Mouse (Mus musculus) heart, postnatal 0 days (tissue): ENCODE data around the gene Gsk3a. TPM values are rescaled to one million over a fixed set of nuclear protein-coding genes. Genes with fewer than 3 reads are reported as not detected.

ENCODE experiments used
- ATAC-seq: fragments of 200-750 bp; cut with Nextera tagmentation; 2 replicates; pipeline ENCODE4 v1.8.0; 2017; ENCODE audit warnings: low read depth, moderate number of reproducible peaks, moderate library complexity; ENCODE audit not compliant: insufficient read depth
- DNase-seq: peaks from one replicate; pipeline ENCODE4 v3.0.0-alpha.2; 2016; ENCODE audit warnings: low spot score
- H3K27ac ChIP-seq: fragments of 300-500 bp; sonication (generic); 2 replicates; pipeline ENCODE4 v1.5.1; 2014; ENCODE audit warnings: low read depth, mild to moderate bottlenecking
- H3K27me3 ChIP-seq: fragments of 300-500 bp; sonication (generic); 2 replicates; pipeline ENCODE4 v1.6.1; 2014; ENCODE audit warnings: low read length, mixed read lengths; ENCODE audit not compliant: control insufficient read depth, insufficient read depth
- H3K36me3 ChIP-seq: fragments of 300-500 bp; sonication (generic); replicated peaks from 2 replicates; pipeline ENCODE4 v1.6.1; 2014; ENCODE audit warnings: low read length, mixed read lengths; ENCODE audit not compliant: control insufficient read depth, insufficient read depth
- H3K4me1 ChIP-seq: fragments of 300-500 bp; sonication (generic); 2 replicates; pipeline ENCODE4 v1.6.1; 2014; ENCODE audit warnings: antibody characterized with exemption; ENCODE audit not compliant: control insufficient read depth, insufficient read depth
- H3K4me2 ChIP-seq: fragments of 300-500 bp; sonication (generic); 2 replicates; pipeline ENCODE4 v1.6.1; 2014; ENCODE audit warnings: low read depth, mild to moderate bottlenecking, low read length, moderate library complexity
- H3K4me3 ChIP-seq: fragments of 300-500 bp; sonication (generic); 2 replicates; pipeline ENCODE4 v1.5.1; 2014; ENCODE audit warnings: low read depth, low read length
- H3K9ac ChIP-seq: fragments of 300-500 bp; sonication (generic); replicated peaks from 2 replicates; pipeline ENCODE4 v1.6.1; 2014; ENCODE audit warnings: low read depth, low read length, mixed read lengths
- H3K9me3 ChIP-seq: fragments of 300-500 bp; sonication (generic); replicated peaks from 2 replicates; pipeline ENCODE4 v1.6.1; 2016; ENCODE audit warnings: low read length; ENCODE audit not compliant: control insufficient read depth
- CTCF ChIP-seq: IDR thresholded peaks from 2 replicates; pipeline ENCODE4 v1.5.1; 2016; ENCODE audit warnings: antibody characterized with exemption, control low read depth, low read depth
- EP300 ChIP-seq: IDR thresholded peaks from 2 replicates; pipeline ENCODE4 v1.6.1; 2016; ENCODE audit warnings: antibody characterized with exemption, low read depth
- WGBS: fragments of 180-500 bp; shearing (Covaris S2); extraction: QIAGEN DNeasy Blood & Tissue Kit; methylation state at CpG from one replicate; pipeline ENCODE4 v1.1.7; 2014; 5-methylcytosine and 5-hydroxymethylcytosine counted together
- polyA plus RNA-seq: library from polyadenylated mRNA; unstranded; fragments of >200 nt; fragmentation: Nextera tagmentation; extraction: Ambion mirVana; gene quantifications from 2 replicates; pipeline ENCODE4 v1.2.1, GENCODE M21; 2015
- total RNA-seq: library from RNA; depleted of rRNA; stranded (reverse); fragments of >200 nt; gene quantifications from 2 replicates; pipeline ENCODE4 v1.2.3, GENCODE M21; 2014; ENCODE audit warnings: low replicate concordance; rRNA removed

Gene Gsk3a
- total RNA-seq = 62.1 and 64.7 TPM in 2 replicates
- polyA plus RNA-seq = 5.3 and 5.9 TPM in 2 replicates

DNA sequence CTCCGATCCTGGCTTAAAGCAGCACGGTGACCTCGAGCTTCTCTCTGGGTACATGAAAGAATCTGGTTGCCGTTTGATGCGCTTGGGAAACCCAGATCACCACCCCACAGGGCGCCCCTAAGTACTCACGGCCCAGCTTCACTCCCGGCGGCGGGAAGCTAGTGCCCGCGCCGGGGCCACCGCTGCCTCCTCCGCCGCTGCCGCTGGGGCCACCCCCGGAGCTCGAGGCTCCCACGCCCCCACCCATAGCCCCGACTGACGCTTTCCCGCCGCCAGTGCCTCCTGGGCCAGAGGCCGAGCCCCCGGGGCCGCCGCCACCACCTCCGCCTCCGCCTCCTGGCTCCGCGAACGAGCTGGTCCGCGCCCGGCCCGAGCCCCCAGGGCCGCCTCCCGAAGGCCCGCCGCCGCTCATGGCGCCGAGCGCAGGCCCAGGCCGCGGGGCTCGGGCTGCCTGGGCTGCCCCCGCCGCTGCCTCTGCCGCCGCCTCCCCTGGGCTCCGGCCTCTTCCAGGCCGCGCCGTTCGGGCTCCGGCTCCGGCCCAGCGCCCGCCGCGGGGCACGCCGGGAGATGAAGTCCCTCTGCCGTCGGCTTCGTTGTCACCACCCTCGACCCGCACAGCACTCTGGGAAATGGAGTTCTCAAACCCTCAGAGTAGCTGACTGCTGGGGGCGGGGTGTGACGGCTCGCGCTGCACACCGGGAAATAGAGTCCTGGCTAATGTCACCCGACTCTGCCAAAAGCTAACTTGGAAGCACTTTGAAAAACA lies at the start of gene Gsk3a:
Gsk3a (minus strand) TSS at position 603 of the 766 bp plus-strand sequence.
- ATAC-seq = peak; percentile 83
- Histone ChIP-seq H3K9ac (peak within 1 kb of the TSS; percentile 97), H3K9me3 (no peaks in the 10 kb centered on the region), H3K27ac (peak within 1 kb of the TSS; percentile 95), H3K4me2 (peak within 1 kb of the TSS; percentile 69), H3K36me3 (peaks cover 18% of the 10 kb centered on the region), H3K4me3 (peak within 1 kb of the TSS; percentile 90), H3K27me3 (no peaks in the 10 kb centered on the region), H3K4me1 (peaks cover 16% of the 10 kb centered on the region)
- under 1% methylated on average over 52 of the region's 76 CpGs for WGBS
- peak; percentile 98 for DNase-seq
- no peak for TF ChIP-seq CTCF
- TF ChIP-seq EP300 = no peak

DNA sequence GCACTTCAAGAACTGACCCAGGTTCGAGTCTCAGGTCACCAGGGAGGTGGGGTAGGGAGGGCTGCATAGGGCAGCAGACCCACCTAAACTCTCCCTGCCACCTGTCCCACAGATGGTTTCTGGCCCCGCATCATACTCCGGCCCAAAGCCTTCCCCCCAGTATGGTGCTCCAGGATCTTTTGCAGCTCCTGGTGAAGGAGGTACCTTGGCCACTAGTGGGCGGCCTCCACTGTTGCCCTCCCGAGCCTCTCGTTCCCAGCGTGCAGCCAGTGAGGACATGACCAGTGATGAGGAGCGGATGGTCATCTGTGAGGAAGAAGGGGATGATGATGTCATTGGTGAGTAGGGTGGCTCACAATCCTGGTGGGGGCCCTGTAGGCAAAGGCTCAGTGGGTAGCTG lies 49.3 kb upstream of the Gsk3a start:
- no peaks in the 10 kb centered on the region for H3K27me3 ChIP-seq
- peaks cover 72% of the 10 kb centered on the region for H3K36me3 ChIP-seq
- TF ChIP-seq CTCF (peak; percentile 29; the same call in 1 of the 2 replicates), EP300 (no peak)
- H3K9me3 ChIP-seq = no peaks in the 10 kb centered on the region
- ATAC-seq = no peak
- H3K27ac ChIP-seq = no peak overlapping the region
- WGBS = 78% methylated on average over 8 of the region's 8 CpGs
- no peak overlapping the region for H3K4me3 ChIP-seq
- no peak for DNase-seq
- H3K4me2 ChIP-seq = no peak overlapping the region
- no peak overlapping the region for H3K9ac ChIP-seq
- peaks cover 18% of the 10 kb centered on the region for H3K4me1 ChIP-seq

DNA sequence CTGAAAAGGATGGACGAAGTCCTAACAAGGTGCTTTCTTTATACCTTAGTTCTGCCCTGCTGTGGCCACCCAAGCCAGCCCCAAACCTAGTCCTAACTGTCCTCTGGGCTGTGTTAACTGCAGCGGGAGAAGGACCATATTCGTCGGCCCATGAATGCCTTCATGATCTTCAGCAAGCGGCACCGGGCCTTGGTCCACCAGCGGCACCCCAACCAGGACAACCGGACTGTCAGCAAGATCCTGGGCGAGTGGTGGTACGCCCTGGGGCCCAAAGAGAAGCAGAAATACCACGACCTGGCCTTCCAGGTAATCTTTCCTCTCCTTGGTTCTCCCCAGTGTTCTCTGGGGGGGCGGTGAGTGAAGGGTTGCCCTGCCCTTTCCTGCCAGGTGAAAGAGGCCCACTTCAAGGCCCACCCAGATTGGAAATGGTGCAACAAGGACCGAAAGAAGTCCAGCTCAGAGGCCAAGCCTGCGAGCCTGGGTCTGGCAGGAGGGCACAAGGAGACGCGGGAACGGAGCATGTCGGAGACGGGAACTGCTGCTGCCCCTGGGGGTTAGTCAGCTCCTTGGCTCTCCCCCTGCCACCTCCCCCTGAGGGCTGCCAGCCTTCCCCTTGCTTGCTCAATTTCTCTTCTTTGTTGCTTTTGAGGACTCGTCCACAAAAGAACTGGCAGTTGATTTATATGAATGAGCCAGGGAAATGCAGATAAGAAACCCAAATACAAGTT lies 48.0 kb upstream of the Gsk3a start:
- Histone ChIP-seq H3K4me1 (peaks cover 28% of the 10 kb centered on the region), H3K27ac (no peak overlapping the region), H3K27me3 (no peaks in the 10 kb centered on the region), H3K4me2 (no peak overlapping the region), H3K9ac (no peak overlapping the region), H3K9me3 (no peaks in the 10 kb centered on the region), H3K4me3 (no peak overlapping the region), H3K36me3 (peaks cover 59% of the 10 kb centered on the region)
- no peak for TF ChIP-seq CTCF
- TF ChIP-seq EP300 = no peak
- WGBS = 89% methylated on average over 20 of the region's 20 CpGs
- ATAC-seq = no peak
- DNase-seq = no peak

DNA sequence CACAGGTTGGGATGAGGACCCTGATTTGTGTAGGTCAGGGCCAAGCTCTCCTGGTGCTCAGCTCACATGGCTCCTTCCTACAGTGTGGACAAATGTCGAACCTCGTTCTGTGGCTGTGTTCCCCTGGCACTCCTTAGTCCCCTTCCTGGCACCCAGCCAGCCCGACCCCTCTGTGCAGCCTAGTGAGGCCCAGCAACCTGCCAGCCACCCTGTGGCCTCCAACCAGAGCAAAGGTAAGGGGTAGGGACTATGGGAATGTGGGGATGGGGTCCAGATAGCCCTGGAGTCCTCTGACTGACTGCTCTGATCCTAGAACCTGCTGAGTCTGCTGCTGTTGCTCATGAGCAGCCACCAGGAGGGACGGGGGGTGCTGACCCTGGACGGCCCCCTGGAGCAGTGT lies 47.1 kb upstream of the Gsk3a start:
- no peak for DNase-seq
- ATAC-seq = no peak
- Histone ChIP-seq H3K4me3 (no peak overlapping the region), H3K9me3 (no peaks in the 10 kb centered on the region), H3K4me2 (no peak overlapping the region), H3K27me3 (no peaks in the 10 kb centered on the region), H3K36me3 (peaks cover 50% of the 10 kb centered on the region), H3K9ac (no peak overlapping the region), H3K27ac (no peak overlapping the region), H3K4me1 (peaks cover 37% of the 10 kb centered on the region)
- no peak for TF ChIP-seq CTCF
- TF ChIP-seq EP300 = no peak
- WGBS = 56% methylated on average over 5 of the region's 5 CpGs

DNA sequence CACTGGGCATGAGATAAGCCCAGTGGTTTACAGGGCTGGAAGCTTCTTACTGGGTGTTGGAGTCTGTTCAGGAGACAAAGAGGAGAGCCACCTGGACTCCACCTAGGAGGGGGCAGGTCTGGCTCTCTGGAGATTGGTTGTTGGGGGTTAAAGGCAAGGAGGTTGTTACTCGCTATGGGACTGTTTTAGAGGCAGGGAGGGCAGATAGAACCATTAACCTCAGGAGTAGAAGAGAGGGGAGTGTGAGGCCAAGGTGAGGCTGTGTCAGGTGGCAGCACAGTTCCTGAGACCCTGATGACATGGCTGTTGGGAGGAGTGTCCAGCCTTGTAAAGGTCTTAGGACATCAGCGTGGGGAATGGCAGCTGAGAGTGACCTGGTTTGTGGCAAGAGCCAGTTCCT lies 46.5 kb upstream of the Gsk3a start:
- WGBS = 40% methylated on average over 2 of the region's 2 CpGs
- Histone ChIP-seq H3K27me3 (no peaks in the 10 kb centered on the region), H3K9me3 (no peaks in the 10 kb centered on the region), H3K4me1 (peaks cover 40% of the 10 kb centered on the region), H3K27ac (peak overlapping the region; percentile 96; the same call in 1 of the 2 replicates), H3K9ac (0 out of 2 replicates have a peak overlapping the region, but pooled peaks have one; percentile 35), H3K4me3 (no peak overlapping the region), H3K4me2 (peak overlapping the region; percentile 88; the same call in 1 of the 2 replicates), H3K36me3 (peaks cover 44% of the 10 kb centered on the region)
- TF ChIP-seq EP300 (no peak), CTCF (no peak)
- DNase-seq = no peak
- no peak for ATAC-seq
